Mouse (Mus musculus) small intestine, adult 10 weeks (tissue): ENCODE measurements around the gene Stfa2. TPM values are rescaled to one million over a fixed set of nuclear protein-coding genes. Genes with fewer than 3 reads are reported as not detected.

ENCODE experiments used
- polyA plus RNA-seq: library from polyadenylated mRNA; stranded (reverse); fragments of 350-450 nt; fragmentation: Illumina TruSeq; extraction: RNeasy Lipid Tissue Mini Kit (QIAGEN cat#74804); gene quantifications from one replicate; pipeline ENCODE4 v1.2.3, GENCODE M21; 2014; ENCODE audit warnings: low replicate concordance

The Stfa2 gene
- not detected for polyA plus RNA-seq

DNA sequence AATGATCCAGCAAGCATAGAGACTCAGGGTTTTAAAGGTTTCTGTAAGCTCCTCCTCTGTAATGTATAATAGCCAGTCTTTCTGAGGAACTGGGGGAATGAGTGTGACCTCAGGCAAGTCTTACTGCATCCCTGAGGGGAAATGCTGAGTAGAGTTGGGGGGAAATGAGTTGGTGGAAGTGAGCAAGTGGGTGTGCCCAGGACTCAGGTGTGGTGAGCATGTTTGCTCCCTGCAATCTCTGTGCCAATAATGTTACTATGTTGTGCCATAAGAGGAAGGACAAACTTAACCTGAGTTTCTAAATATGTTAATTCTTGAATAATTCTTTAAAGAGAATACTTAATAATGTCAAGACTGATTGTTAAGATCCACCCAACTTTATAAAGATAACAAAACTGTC, at the start of gene Stfa2:
Gene Stfa2 (minus strand): TSS at position 101 of the 400 bp plus-strand sequence.

DNA sequence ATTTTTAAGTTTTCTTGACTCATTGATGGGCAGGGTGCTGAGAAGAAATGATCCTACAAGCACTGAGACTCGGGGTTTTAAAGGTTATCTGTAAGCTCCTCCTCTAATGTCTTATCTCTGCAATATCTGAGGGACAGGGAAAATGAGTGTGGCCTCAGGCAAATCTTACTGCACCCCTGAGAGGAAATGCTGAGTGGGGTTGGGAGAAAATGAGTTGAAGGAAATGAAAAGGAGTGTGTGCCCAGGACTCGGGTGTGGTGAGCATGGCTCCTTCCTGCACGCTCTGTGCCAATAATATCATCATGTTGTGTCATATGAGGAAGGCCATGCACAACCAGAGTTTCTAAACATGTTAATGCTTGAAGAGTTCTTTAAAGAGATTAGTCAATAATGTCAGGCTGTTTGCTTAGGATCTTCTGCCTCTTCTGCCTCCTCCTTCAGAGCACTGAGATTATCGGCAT, 47.1 kb upstream of the Stfa2 start, which contains the start of gene Stfa3:
Gene Stfa3 (minus strand): TSS at position 51 of the 461 bp plus-strand sequence.

DNA sequence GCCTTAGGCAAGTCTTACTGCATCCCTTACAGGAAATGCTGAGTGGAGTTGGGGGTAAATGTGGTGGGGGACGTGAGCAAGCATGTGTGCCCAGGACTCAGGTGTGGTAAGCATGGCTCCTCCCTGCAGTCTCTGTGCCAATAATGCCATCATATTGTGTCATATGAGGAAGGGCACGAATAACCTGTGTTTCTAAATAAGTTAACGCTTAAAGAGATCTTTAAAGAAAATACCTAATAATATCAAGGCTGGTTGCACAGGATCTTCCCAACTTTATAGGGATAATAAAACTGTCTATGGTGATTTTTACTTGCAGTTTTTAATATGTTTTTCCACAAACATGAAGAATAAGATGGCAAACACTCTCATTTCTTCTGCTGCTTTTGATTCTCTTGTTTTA, 40.6 kb downstream of the Stfa2 start, which contains the start of gene BC100530:
Gene BC100530 (minus strand): TSS at position 101 of the 400 bp plus-strand sequence.

Other genes starting within 250 kb of the Stfa2 start
- gene Gm5483, start 224.2 kb downstream of the Stfa2 start, polyA plus RNA-seq: not detected
- gene Gm5416, start 198.1 kb downstream of the Stfa2 start, polyA plus RNA-seq: not detected
- 4.5 TPM for gene 2010005H15Rik, start 187.0 kb downstream of the Stfa2 start, polyA plus RNA-seq
- not detected for gene Stfa1, start 131.5 kb downstream of the Stfa2 start, polyA plus RNA-seq
- gene BC117090, start 74.1 kb downstream of the Stfa2 start, polyA plus RNA-seq: not detected
- gene BC100530, start 40.7 kb downstream of the Stfa2 start, polyA plus RNA-seq: not detected
- gene Stfa3, start 46.9 kb upstream of the Stfa2 start, polyA plus RNA-seq: not detected
- gene Casr, start 153.7 kb upstream of the Stfa2 start, polyA plus RNA-seq: 0.07 TPM